Mouse (Mus musculus): Measurements from ENCODE around the gene Ipmk. TPM values are rescaled to one million over a fixed set of nuclear protein-coding genes. Genes with fewer than 3 reads are reported as not detected.
"Not testable (repeated sequence)": the region's sequence is repeated elsewhere in the genome, so short reads cannot be mapped to it uniquely, and the experiment has no call there.

Gene Ipmk
- total RNA-seq, 2 experiments from 2014 or later, result 12.8 to 14.6 TPM

GRCm38 (mm10) chr10:71363440-71363839 is 15.9 kb downstream of the Ipmk start:
- no peak for DNase-seq (ENCODE audit: low spot score)
- intact Hi-C loops (cut with DNase I), result loop anchor here (5.0 kb wide), 1 partner anchor 36 kb away; no protein-coding TSS in a partner anchor

GRCm38 (mm10) chr10:71363858-71364257 is 16.3 kb downstream of the Ipmk start:
- no peak for DNase-seq (ENCODE audit: low spot score)
- intact Hi-C loops (cut with DNase I), result loop anchor here (5.0 kb wide), 1 partner anchor 37 kb away; no protein-coding TSS in a partner anchor

- no peak for DNase-seq (ENCODE audit: low spot score)
- intact Hi-C loops (cut with DNase I), result no loop called here
Observed at GRCm38 (mm10) chr10:71368128-71368940, 20.8 kb downstream of the Ipmk start.

GRCm38 (mm10) chr10:71369466-71369865 is 21.9 kb downstream of the Ipmk start:
- intact Hi-C loops (cut with DNase I), result no loop called here
- no peak for DNase-seq (ENCODE audit: low spot score)

- intact Hi-C loops (cut with DNase I), result no loop called here
- no peak for DNase-seq (ENCODE audit: low spot score)
Observed at GRCm38 (mm10) chr10:71371881-71372280, 24.3 kb downstream of the Ipmk start.

- no peak for DNase-seq (ENCODE audit: low spot score)
- intact Hi-C loops (cut with DNase I), result no loop called here
Observed at GRCm38 (mm10) chr10:71373706-71374105, 26.1 kb downstream of the Ipmk start.

- DNase-seq (ENCODE audit: low spot score), result no peak
Observed at GRCm38 (mm10) chr10:71376014-71376413, 28.5 kb downstream of the Ipmk start.

GRCm38 (mm10) chr10:71380406-71380805 is 32.8 kb downstream of the Ipmk start:
- intact Hi-C loops (cut with DNase I), result no loop called here
- no peak for DNase-seq (ENCODE audit: low spot score)

More at GRCm38 (mm10) chr10:71376014-71376413, 28.5 kb downstream of the Ipmk start:
- intact Hi-C loops (cut with DNase I), result no loop called here

- no peak for DNase-seq (ENCODE audit: low spot score)
- intact Hi-C loops (cut with DNase I), result no loop called here
Observed at GRCm38 (mm10) chr10:71381471-71382033, 34.0 kb downstream of the Ipmk start.

- DNase-seq (ENCODE audit: low spot score), result no peak
Observed at GRCm38 (mm10) chr10:71382109-71382508, 34.5 kb downstream of the Ipmk start.

GRCm38 (mm10) chr10:71382858-71383551 is 35.4 kb downstream of the Ipmk start:
- no peak for DNase-seq (ENCODE audit: low spot score)
- intact Hi-C loops (cut with DNase I), result no loop called here

More at GRCm38 (mm10) chr10:71382109-71382508, 34.5 kb downstream of the Ipmk start:
- intact Hi-C loops (cut with DNase I), result no loop called here

GRCm38 (mm10) chr10:71383552-71383924 is 36.0 kb downstream of the Ipmk start:
- DNase-seq (ENCODE audit: low spot score), result not testable (repeated sequence)

GRCm38 (mm10) chr10:71384159-71385044 is 36.8 kb downstream of the Ipmk start:
- no peak for DNase-seq (ENCODE audit: low spot score)
- intact Hi-C loops (cut with DNase I), result no loop called here

More at GRCm38 (mm10) chr10:71383552-71383924, 36.0 kb downstream of the Ipmk start:
- intact Hi-C loops (cut with DNase I), result not testable (repeated sequence)

GRCm38 (mm10) chr10:71389311-71389710 is 41.7 kb downstream of the Ipmk start:
- intact Hi-C loops (cut with DNase I), result no loop called here
- no peak for DNase-seq (ENCODE audit: low spot score)

GRCm38 (mm10) chr10:71398383-71399145 is 51.0 kb downstream of the Ipmk start:
- no peak for DNase-seq (ENCODE audit: low spot score)
- intact Hi-C loops (cut with DNase I), result no loop called here

GRCm38 (mm10) chr10:71399399-71399798 is 51.8 kb downstream of the Ipmk start:
- intact Hi-C loops (cut with DNase I), result no loop called here
- DNase-seq (ENCODE audit: low spot score), result no peak

GRCm38 (mm10) chr10:71399987-71400386 is 52.4 kb downstream of the Ipmk start:
- no peak for DNase-seq (ENCODE audit: low spot score)
- intact Hi-C loops (cut with DNase I), result no loop called here

- intact Hi-C loops (cut with DNase I), result loop anchor here (1.0 kb wide), 1 partner anchor 74 kb away; no protein-coding TSS in a partner anchor
- no peak for DNase-seq (ENCODE audit: low spot score)
Observed at GRCm38 (mm10) chr10:71400818-71401646, 53.5 kb downstream of the Ipmk start.
